Comparison of ENCODE assay signal across 25 mouse cellular contexts in genomic region chr5:132737966-132738365, GRCm38 (mm10).
"Had no signal": no experiment of that assay in that cellular context is flagged by ENCODE, and none has a peak within 500 bp of the region (broad histone marks: within the 10 kb centered on the region; RNA-seq: fewer than 3 reads in every experiment).

No protein-coding gene starts in this region.

- H3K27me3 ChIP-seq: hindbrain, embryonic 12.5 days; intestine, embryonic 15.5 days; limb, embryonic 12.5 days; liver, embryonic 13.5 days had no signal

- H3K36me3 ChIP-seq: heart, embryonic 10.5 days; heart, embryonic 12.5 days; hindbrain, embryonic 10.5 days; hindbrain, embryonic 12.5 days; intestine, embryonic 15.5 days; limb, embryonic 10.5 days; limb, embryonic 12.5 days; liver, embryonic 13.5 days had no signal

- H3K9ac ChIP-seq: heart, embryonic 12.5 days; hindbrain, embryonic 12.5 days; hindbrain, embryonic 14.5 days; intestine, embryonic 15.5 days; limb, embryonic 12.5 days; liver, embryonic 13.5 days had no signal

- H3K27ac ChIP-seq: heart, adult 2 months; heart, embryonic 10.5 days; hindbrain, embryonic 10.5 days; hindbrain, embryonic 12.5 days; hindbrain, embryonic 14.5 days; intestine, embryonic 15.5 days; layer of hippocampus, adult 2 months; left cerebral cortex, adult 2 months; limb, embryonic 10.5 days; limb, embryonic 12.5 days; liver, embryonic 13.5 days had no signal

- H3K4me1 ChIP-seq: heart, embryonic 10.5 days; heart, embryonic 12.5 days; hindbrain, embryonic 10.5 days; hindbrain, embryonic 12.5 days; intestine, embryonic 15.5 days; limb, embryonic 10.5 days; limb, embryonic 12.5 days; liver, embryonic 13.5 days had no signal

- H3K4me3 ChIP-seq: heart, adult 2 months; heart, embryonic 10.5 days; heart, embryonic 12.5 days; hindbrain, embryonic 10.5 days; hindbrain, embryonic 12.5 days; intestine, embryonic 15.5 days; layer of hippocampus, adult 2 months; left cerebral cortex, adult 2 months; limb, embryonic 10.5 days; limb, embryonic 12.5 days; liver, embryonic 13.5 days had no signal

- DNase-seq: gastrocnemius, postnatal 14 days; heart, adult 2 months; heart, postnatal 10 days; heart, postnatal 4 days; kidney, adult 18-20 months; kidney, adult 8-10 months; kidney, postnatal 10 days; kidney, postnatal 25 days; kidney, postnatal 4 days; liver; liver, embryonic 13.5 days had no signal

- H3K4me2 ChIP-seq: heart, embryonic 12.5 days; hindbrain, embryonic 12.5 days; hindbrain, embryonic 14.5 days; intestine, embryonic 15.5 days; limb, embryonic 12.5 days; liver, embryonic 11.5 days; liver, embryonic 13.5 days had no signal

- ATAC-seq: hindbrain, embryonic 16.5 days; inflammation-experienced regulatory T-cells, adult 6 months; intestine, embryonic 15.5 days; intestine, postnatal 0 days had no signal

- H3K9me3 ChIP-seq: heart, embryonic 10.5 days; heart, embryonic 12.5 days; hindbrain, embryonic 10.5 days; hindbrain, embryonic 12.5 days; intestine, embryonic 15.5 days; limb, embryonic 10.5 days; limb, embryonic 12.5 days; liver, embryonic 13.5 days had no signal
